Mouse (Mus musculus): ENCODE results near the gene Cat.

DNA sequence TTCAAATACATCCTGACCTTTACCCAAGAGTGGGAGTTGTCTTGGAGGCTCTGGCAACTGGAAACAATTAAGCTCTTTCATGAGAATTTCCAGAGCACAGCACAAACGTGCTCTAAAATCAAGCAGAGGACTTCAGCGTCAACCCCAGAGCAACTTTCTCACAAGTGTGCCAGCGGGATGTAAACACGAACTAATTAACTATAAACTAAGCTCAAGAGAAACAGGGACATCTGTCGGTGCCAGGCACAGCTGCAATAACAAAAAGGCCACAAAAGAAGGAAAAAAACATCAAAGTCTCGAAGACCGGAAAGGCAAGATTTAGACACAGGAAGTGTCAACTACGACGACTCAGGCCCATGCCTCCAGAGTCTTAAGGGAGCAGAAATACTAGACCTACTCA lies 23.2 kb downstream of the Cat start:
- TF ChIP-seq CTCF (IDR thresholded peaks at IDR 0.05) (no peak), EP300 (IDR thresholded peaks at IDR 0.05) (no peak)

Measured in lung, postnatal 0 days (tissue).